Mouse (Mus musculus) neural tube, embryonic 11.5 days (tissue): ENCODE results near the gene Ints7. TPM values are rescaled to one million over a fixed set of nuclear protein-coding genes. Genes with fewer than 3 reads are reported as not detected.

Experiments used
- ATAC-seq: fragments of 200-750 bp; cut with Nextera tagmentation; 2 replicates; pipeline ENCODE4 v1.8.0; 2017; ENCODE audit warnings: moderate number of reproducible peaks, mild to moderate bottlenecking, moderate TSS enrichment, moderate library complexity; ENCODE audit not compliant: insufficient read depth, low FRiP score, low TSS enrichment
- DNase-seq: peaks from one replicate; pipeline ENCODE4 v3.0.0-alpha.2; 2015; ENCODE audit warnings: low spot score
- H3K27ac ChIP-seq: fragments of 300-500 bp; sonication (generic); 2 replicates; pipeline ENCODE4 v1.5.1; 2014; ENCODE audit warnings: low read depth, mild to moderate bottlenecking, low read length
- H3K27me3 ChIP-seq: fragments of 300-500 bp; sonication (generic); 2 replicates; pipeline ENCODE4 v1.6.1; 2014; ENCODE audit warnings: mild to moderate bottlenecking, low read length, mixed read lengths; ENCODE audit not compliant: control insufficient read depth, insufficient read depth
- H3K36me3 ChIP-seq: fragments of 300-500 bp; sonication (generic); 2 replicates; pipeline ENCODE4 v1.6.1; 2014; ENCODE audit warnings: mild to moderate bottlenecking, low read length, moderate library complexity, mixed read lengths; ENCODE audit not compliant: control insufficient read depth, insufficient read depth
- H3K4me1 ChIP-seq: fragments of 300-500 bp; sonication (generic); 2 replicates; pipeline ENCODE4 v1.6.1; 2014; ENCODE audit warnings: low read length, mixed read lengths; ENCODE audit not compliant: control insufficient read depth, insufficient read depth
- H3K4me2 ChIP-seq: fragments of 300-500 bp; sonication (generic); 2 replicates; pipeline ENCODE4 v1.6.1; 2014; ENCODE audit warnings: low read depth, mild to moderate bottlenecking, moderate library complexity
- H3K4me3 ChIP-seq: fragments of 300-500 bp; sonication (generic); 2 replicates; pipeline ENCODE4 v1.5.1; 2014; ENCODE audit warnings: low read depth, low read length
- H3K9ac ChIP-seq: fragments of 300-500 bp; sonication (generic); 2 replicates; pipeline ENCODE4 v1.6.1; 2014; ENCODE audit warnings: mild to moderate bottlenecking, low read length
- H3K9me3 ChIP-seq: fragments of 300-500 bp; sonication (generic); 2 replicates; pipeline ENCODE4 v1.6.1; 2016; ENCODE audit warnings: low read length; ENCODE audit not compliant: control insufficient read depth
- WGBS: fragments of 180-500 bp; shearing (Covaris S2); extraction: QIAGEN DNeasy Blood & Tissue Kit; methylation state at CpG from one replicate; pipeline ENCODE4 v1.1.7; 2014; 5-methylcytosine and 5-hydroxymethylcytosine counted together
- polyA plus RNA-seq: library from polyadenylated mRNA; unstranded; fragments of >200 nt; fragmentation: Nextera tagmentation; extraction: Ambion mirVana; gene quantifications from 2 replicates; pipeline ENCODE4 v1.2.1, GENCODE M21; 2014

The Ints7 gene
- polyA plus RNA-seq, 1 experiment from 2014 or later: 60.2 TPM

- DNase-seq (no peak), ATAC-seq (no peak)
- H3K4me3 ChIP-seq: no peak overlapping the region
- no peaks in the 10 kb centered on the region for H3K4me1 ChIP-seq
- H3K36me3 ChIP-seq: peaks cover 18% of the 10 kb centered on the region
- no peak overlapping the region for H3K4me2 ChIP-seq
- H3K27ac ChIP-seq: no peak overlapping the region
- WGBS: 92% methylated on average over 12 of the region's 12 CpGs
- H3K9ac ChIP-seq: no peak overlapping the region
- H3K27me3 ChIP-seq: no peaks in the 10 kb centered on the region
- H3K9me3 ChIP-seq: no peaks in the 10 kb centered on the region
These were observed 16.7 kb downstream of the Ints7 start for GRCm38 (mm10) chr1:191592016-191592720.

GRCm38 (mm10) chr1:191596076-191596475 lies 20.6 kb downstream of the Ints7 start:
- no peak overlapping the region for H3K4me2 ChIP-seq
- H3K4me3 ChIP-seq: no peak overlapping the region
- no peaks in the 10 kb centered on the region for H3K4me1 ChIP-seq
- no peak overlapping the region for H3K9ac ChIP-seq
- peaks cover 10% of the 10 kb centered on the region for H3K36me3 ChIP-seq
- no peak for ATAC-seq
- no peaks in the 10 kb centered on the region for H3K27me3 ChIP-seq
- WGBS: 94% methylated on average over 8 of the region's 8 CpGs
- DNase-seq: no peak
- H3K27ac ChIP-seq: no peak overlapping the region
- H3K9me3 ChIP-seq: no peaks in the 10 kb centered on the region

GRCm38 (mm10) chr1:191599210-191599609 lies 23.8 kb downstream of the Ints7 start:
- Histone ChIP-seq H3K27me3 (no peaks in the 10 kb centered on the region), H3K9ac (no peak overlapping the region), H3K4me2 (no peak overlapping the region), H3K4me3 (no peak overlapping the region), H3K9me3 (no peaks in the 10 kb centered on the region), H3K4me1 (no peaks in the 10 kb centered on the region), H3K36me3 (peaks cover 12% of the 10 kb centered on the region), H3K27ac (no peak overlapping the region)
- 85% methylated on average over 5 of the region's 5 CpGs for WGBS
- ATAC-seq (no peak), DNase-seq (no peak)

GRCm38 (mm10) chr1:191604690-191605089 lies 29.3 kb downstream of the Ints7 start:
- Histone ChIP-seq H3K4me3 (no peak overlapping the region), H3K4me1 (no peaks in the 10 kb centered on the region), H3K9me3 (no peaks in the 10 kb centered on the region), H3K27me3 (no peaks in the 10 kb centered on the region), H3K36me3 (peaks cover 27% of the 10 kb centered on the region), H3K9ac (no peak overlapping the region), H3K4me2 (no peak overlapping the region), H3K27ac (no peak overlapping the region)
- 76% methylated on average over 3 of the region's 3 CpGs for WGBS
- DNase-seq (no peak), ATAC-seq (no peak)

DNA sequence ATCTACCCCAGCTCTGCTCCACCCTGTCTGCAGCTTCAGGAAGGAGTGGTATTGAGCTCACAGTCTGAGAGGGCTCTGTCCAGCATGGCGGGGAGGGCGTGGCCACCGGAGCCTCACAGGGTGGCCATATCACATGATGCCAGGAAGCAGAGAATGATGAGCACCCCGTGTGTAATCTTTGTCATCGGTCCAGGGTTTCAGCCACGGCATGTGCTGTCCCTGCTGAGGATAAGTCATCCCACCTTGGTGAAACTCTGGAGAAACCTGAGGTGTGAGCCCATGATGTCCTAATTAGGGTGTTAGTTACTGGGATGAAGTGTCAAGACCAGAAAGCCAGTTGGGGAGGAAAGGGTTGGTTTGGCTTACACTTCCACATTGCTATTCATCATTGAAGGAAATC lies 33.6 kb downstream of the Ints7 start:
- Histone ChIP-seq H3K9ac (no peak overlapping the region), H3K9me3 (no peaks in the 10 kb centered on the region), H3K4me1 (no peaks in the 10 kb centered on the region), H3K27me3 (no peaks in the 10 kb centered on the region), H3K4me3 (no peak overlapping the region), H3K36me3 (peaks cover 32% of the 10 kb centered on the region), H3K27ac (no peak overlapping the region), H3K4me2 (no peak overlapping the region)
- no peak for ATAC-seq
- DNase-seq: no peak
- 93% methylated on average over 6 of the region's 6 CpGs for WGBS

DNA sequence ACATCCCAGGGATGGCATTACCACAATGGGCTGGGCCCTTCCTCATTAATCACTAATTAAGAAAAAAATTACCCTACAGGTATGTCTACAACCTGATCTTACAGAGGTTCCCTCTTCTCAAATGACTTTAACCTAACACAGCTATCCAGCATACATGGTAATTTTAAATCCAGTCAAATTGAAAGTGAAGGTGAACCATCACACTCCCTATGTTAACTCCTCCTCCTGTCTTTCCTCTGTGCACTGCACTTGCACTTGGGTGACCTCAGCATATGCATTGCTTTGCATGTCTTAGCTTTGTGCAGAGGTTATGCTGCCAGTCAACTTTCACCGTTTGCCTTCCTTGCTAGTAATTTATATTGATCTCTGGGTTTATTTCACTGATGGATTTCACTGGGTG lies 34.1 kb downstream of the Ints7 start:
- no peak for DNase-seq
- H3K9me3 ChIP-seq: no peaks in the 10 kb centered on the region
- WGBS: 96% methylated on average over 1 of the region's 1 CpGs
- H3K4me1 ChIP-seq: no peaks in the 10 kb centered on the region
- peaks cover 33% of the 10 kb centered on the region for H3K36me3 ChIP-seq
- no peak overlapping the region for H3K9ac ChIP-seq
- H3K27ac ChIP-seq: no peak overlapping the region
- no peak overlapping the region for H3K4me2 ChIP-seq
- ATAC-seq: no peak
- H3K4me3 ChIP-seq: no peak overlapping the region
- no peaks in the 10 kb centered on the region for H3K27me3 ChIP-seq

DNA sequence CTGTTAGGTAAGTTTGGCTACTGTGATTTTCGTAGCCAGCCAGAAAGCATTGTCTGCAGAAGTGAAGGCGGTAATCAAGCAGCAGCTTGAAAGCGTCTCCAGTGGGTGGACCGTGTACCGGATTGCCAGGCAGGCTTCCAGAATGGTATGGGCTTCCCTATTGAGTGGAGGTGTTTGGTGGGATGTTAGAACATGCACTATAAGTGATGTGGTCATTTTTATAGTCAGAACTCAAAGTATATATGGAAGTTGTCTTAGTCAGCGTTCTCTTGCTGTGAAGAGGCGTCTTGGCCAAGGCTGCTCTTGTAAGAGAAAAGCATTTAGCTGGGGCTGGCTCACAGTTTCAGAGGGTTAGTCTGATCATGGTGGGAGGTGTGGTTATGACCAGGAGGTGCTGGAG lies 34.9 kb downstream of the Ints7 start:
- Histone ChIP-seq H3K27ac (no peak overlapping the region), H3K4me2 (no peak overlapping the region), H3K36me3 (peaks cover 31% of the 10 kb centered on the region), H3K9me3 (no peaks in the 10 kb centered on the region), H3K4me1 (no peaks in the 10 kb centered on the region), H3K27me3 (no peaks in the 10 kb centered on the region), H3K4me3 (no peak overlapping the region), H3K9ac (no peak overlapping the region)
- 96% methylated on average over 7 of the region's 7 CpGs for WGBS
- no peak for DNase-seq
- no peak for ATAC-seq

DNA sequence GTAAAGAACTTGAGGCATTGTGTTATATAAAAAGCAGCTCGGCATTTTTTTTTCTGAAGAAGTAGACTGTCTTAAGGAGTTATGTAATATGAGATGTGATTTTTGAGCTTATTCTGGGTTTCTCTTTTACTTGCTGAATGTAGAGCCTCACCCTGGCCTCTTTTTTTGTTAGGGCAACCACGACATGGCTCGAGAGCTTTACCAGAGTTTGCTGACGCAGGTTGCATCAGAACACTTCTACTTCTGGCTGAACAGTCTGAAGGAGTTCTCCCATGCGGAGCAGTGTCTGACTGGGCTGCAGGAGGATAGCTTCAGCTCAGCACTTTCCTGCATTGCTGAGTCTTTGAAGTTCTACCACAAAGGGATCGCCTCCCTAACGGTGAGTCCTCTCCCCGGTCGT lies 36.2 kb downstream of the Ints7 start:
- 87% methylated on average over 9 of the region's 9 CpGs for WGBS
- ATAC-seq: no peak
- H3K36me3 ChIP-seq: peaks cover 33% of the 10 kb centered on the region

GRCm38 (mm10) chr1:191612877-191613276 lies 37.4 kb downstream of the Ints7 start:
- Histone ChIP-seq H3K36me3 (peaks cover 30% of the 10 kb centered on the region), H3K4me1 (no peaks in the 10 kb centered on the region), H3K9ac (no peak overlapping the region), H3K9me3 (no peaks in the 10 kb centered on the region), H3K4me3 (no peak overlapping the region), H3K27me3 (no peaks in the 10 kb centered on the region), H3K4me2 (no peak overlapping the region), H3K27ac (no peak overlapping the region)
- DNase-seq: no peak
- ATAC-seq: no peak
- 90% methylated on average over 16 of the region's 16 CpGs for WGBS

More for the DNA sequence above, 36.2 kb downstream of the Ints7 start:
- H3K4me1 ChIP-seq: no peaks in the 10 kb centered on the region
- no peaks in the 10 kb centered on the region for H3K9me3 ChIP-seq
- H3K4me3 ChIP-seq: no peak overlapping the region
- no peak overlapping the region for H3K9ac ChIP-seq
- H3K27me3 ChIP-seq: no peaks in the 10 kb centered on the region
- DNase-seq: no peak
- no peak overlapping the region for H3K27ac ChIP-seq
- H3K4me2 ChIP-seq: no peak overlapping the region
